Mouse (Mus musculus) left cerebral cortex, postnatal 36 days (tissue): Measurements from ENCODE around the gene Gadl1. TPM values are rescaled to one million over a fixed set of nuclear protein-coding genes. Genes with fewer than 3 reads are reported as not detected.

Source experiments
- DNase-seq, 2 experiments: peaks; one replicate each; pipeline ENCODE4 v3.0.0; 2021 to 2022; ENCODE audit warnings: low spot score in 2 of 2, mixed read lengths in 1 of 2
- intact Hi-C: fragments of 180-260 bp; cut with DNase I; formaldehyde crosslinking; loops from one replicate; pipeline ENCODE4 v1.15.1; 2025
- total RNA-seq, 2 experiments: library from RNA; stranded (reverse); gene quantifications; 2 replicates each; pipeline ENCODE4 v1.2.3; 2021

Gadl1 gene
- total RNA-seq, 2 experiments from 2014 or later, result 0.57 to 0.63 TPM

GRCm38 (mm10) chr9:115933243-115933964, 24.1 kb downstream of the Gadl1 start:
- peak in 1 of 2 experiments; percentile 9 for DNase-seq
- intact Hi-C loops, result no loop called here

GRCm38 (mm10) chr9:115934288-115934687, 25.0 kb downstream of the Gadl1 start:
- intact Hi-C loops, result no loop called here
- DNase-seq, result no peak

- intact Hi-C loops, result no loop called here
These were observed 27.1 kb downstream of the Gadl1 start for GRCm38 (mm10) chr9:115936350-115936749.

DNA sequence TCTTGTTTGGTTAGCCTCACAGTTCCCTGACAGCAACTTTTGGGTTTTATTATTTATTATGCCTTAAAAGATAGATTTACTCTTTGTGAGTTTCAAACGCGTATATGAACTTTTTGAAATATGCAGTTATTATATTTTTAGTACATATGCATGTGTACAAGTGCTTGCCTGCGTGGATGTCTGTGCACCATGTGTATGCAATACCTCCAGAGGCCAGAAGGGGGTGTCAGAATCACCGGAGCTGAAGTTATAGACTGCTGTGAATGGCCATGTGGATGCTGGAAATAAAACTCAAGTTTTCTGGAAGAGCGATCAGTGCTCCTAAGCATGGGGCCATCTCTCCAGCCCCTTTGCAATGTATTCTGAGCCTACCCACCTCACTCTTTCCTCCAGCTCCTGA, 28.7 kb downstream of the Gadl1 start:
- DNase-seq, result no peak
- intact Hi-C loops, result no loop called here

More at GRCm38 (mm10) chr9:115936350-115936749, 27.1 kb downstream of the Gadl1 start:
- no peak for DNase-seq

- peak; percentile 70 to 76 for DNase-seq
- intact Hi-C loops, result loop anchor here (1.0 kb wide), 1 partner anchor 27 kb away; no protein-coding TSS in a partner anchor
These were observed 30.2 kb downstream of the Gadl1 start for GRCm38 (mm10) chr9:115939420-115939819.

- intact Hi-C loops, result no loop called here
These were observed 31.9 kb downstream of the Gadl1 start for GRCm38 (mm10) chr9:115941171-115941570.

DNA sequence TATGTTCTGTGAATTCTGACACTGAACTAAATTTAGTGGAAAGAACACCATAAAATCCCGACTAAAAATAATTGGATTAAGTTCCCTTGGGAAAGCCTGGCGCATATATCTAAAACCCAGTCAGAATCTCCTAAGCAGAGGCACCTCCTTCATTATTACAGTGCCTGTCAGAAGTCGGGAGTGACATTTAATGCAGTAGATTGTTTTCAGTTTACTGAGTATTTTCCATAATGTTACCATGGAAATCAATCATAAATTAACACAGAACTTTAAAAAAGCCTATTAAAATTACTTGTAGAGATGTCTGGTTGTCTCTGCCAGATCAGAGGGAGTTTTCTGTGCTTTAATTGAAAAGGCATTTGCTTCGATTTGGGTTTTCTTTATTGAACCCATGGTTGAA, 33.2 kb downstream of the Gadl1 start:
- DNase-seq, result no peak
- intact Hi-C loops, result no loop called here

More at GRCm38 (mm10) chr9:115941171-115941570, 31.9 kb downstream of the Gadl1 start:
- DNase-seq, result no peak

GRCm38 (mm10) chr9:115942989-115943388, 33.7 kb downstream of the Gadl1 start:
- peak; percentile 46 to 60 for DNase-seq
- intact Hi-C loops, result no loop called here

DNA sequence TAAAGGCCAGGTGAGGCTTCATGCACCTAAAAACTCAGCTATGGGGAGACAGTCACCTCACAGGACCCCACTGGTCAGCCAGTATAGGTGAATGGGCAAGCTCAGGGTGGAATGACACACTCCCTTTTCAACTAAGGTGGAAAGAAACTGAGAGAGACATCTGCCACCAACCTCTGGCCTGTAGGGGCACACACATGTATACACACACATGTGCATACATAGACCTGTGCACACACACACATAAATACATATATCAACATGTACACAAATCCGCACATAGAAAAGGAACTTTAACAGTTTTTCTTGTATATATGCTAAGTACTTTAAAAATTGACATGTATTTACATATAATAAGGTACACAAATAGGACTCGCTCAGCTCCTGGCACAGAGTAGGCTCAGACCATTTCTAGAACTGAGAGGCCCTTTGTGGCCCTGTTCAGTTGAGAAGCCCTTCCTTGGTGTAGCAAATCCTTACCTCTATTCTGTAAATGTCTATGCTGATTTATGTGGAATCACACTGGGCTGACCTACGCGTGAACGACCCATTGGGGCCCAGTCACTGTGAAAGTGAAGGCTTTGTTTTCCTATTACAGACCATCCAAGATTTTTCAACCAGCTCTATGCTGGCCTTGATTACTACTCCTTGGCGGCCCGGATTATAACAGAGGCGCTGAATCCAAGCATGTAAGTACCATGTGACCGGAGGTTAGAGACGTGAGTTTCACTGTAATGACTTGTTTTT, 34.5 kb downstream of the Gadl1 start:
- no peak for DNase-seq
- intact Hi-C loops, result no loop called here

GRCm38 (mm10) chr9:115965056-115965455, 55.8 kb downstream of the Gadl1 start:
- no peak for DNase-seq
- intact Hi-C loops, result no loop called here

DNA sequence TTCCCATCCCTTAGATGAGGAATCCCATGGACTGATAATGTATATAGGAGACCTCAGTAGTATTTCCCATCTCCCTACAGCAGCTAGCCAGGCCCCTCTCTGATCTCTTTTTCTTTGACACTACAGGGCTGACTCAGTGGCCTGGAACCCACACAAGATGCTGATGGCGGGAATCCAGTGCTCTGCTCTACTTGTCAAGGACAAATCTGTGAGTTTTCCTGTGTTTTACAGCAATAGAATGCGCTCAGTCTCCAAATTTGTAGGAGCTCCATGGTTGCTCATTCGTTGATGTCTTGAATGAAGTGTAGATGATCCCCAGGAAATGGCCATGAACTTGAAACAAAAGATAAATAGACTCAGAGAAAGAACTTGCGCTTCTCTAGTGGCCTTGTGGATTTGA, 56.9 kb downstream of the Gadl1 start:
- intact Hi-C loops, result loop anchor here (1.0 kb wide), 1 partner anchor 27 kb away; no protein-coding TSS in a partner anchor
- no peak for DNase-seq

- DNase-seq, result peak; percentile 58 to 72
- intact Hi-C loops, result loop anchor here (1.0 kb wide), 1 partner anchor 27 kb away; no protein-coding TSS in a partner anchor
These were observed 57.5 kb downstream of the Gadl1 start for GRCm38 (mm10) chr9:115966746-115967145.

GRCm38 (mm10) chr9:115967638-115968037, 58.4 kb downstream of the Gadl1 start:
- DNase-seq, result no peak
- intact Hi-C loops, result no loop called here

GRCm38 (mm10) chr9:115976901-115977300, 67.6 kb downstream of the Gadl1 start:
- intact Hi-C loops, result no loop called here
- no peak for DNase-seq

DNA sequence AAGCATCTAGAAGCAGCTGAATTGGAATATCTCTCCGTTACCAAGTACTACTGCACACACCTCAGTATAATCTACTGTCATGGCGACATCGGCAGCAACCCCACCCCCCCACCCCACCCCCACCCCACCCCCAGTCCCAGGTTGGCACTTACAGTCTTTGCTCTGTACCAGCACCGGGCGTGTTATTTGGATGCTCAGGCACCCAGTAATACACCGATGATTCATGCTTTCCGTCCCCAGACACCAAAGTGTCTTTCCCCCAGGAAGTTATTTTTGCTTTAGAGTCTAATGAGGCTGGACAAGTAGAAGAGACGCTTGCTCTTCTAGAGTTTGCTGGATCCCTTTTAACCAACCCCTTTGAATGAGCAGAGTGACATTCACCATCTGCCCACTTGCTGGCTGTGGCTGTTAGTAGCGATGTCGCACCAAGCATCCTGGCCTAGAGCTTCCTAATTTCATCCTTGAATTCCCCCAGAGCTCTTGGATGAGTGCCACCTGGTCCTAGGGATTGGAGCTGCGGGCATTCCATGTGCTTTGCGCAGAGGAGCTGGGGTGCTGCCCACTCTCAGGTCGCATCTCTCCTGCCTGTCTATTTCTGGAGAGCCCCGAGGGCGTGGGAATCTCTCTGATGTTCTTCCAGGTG, 68.5 kb downstream of the Gadl1 start:
- intact Hi-C loops, result no loop called here

GRCm38 (mm10) chr9:115978478-115978877, 69.2 kb downstream of the Gadl1 start:
- intact Hi-C loops, result no loop called here
- peak; percentile 16 to 20 for DNase-seq

More for the DNA sequence above, 68.5 kb downstream of the Gadl1 start:
- peak; percentile 73 to 75 for DNase-seq

- intact Hi-C loops, result no loop called here
- no peak for DNase-seq
These were observed 81.4 kb downstream of the Gadl1 start for GRCm38 (mm10) chr9:115990661-115991060.

DNA sequence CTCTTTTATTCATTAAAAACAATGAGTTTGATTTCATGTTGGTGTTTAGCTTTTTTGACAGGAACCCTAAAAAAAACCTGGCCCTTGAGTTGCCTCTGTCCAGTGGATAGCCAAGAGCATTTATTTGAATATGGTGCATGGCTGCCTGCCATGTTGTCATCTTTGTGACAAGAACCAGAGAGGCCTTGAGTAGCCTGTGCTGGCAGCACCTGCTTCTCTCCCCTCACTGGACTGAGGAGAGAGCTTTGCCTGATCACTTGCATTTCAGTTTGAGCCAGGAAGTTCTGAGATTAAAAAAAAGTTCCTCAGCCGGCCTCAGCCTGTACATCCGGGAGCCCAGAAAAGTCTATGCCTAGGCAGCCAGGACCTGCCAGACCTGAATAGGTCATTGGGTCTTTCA, 85.5 kb downstream of the Gadl1 start:
- DNase-seq, result no peak
- intact Hi-C loops, result no loop called here

DNA sequence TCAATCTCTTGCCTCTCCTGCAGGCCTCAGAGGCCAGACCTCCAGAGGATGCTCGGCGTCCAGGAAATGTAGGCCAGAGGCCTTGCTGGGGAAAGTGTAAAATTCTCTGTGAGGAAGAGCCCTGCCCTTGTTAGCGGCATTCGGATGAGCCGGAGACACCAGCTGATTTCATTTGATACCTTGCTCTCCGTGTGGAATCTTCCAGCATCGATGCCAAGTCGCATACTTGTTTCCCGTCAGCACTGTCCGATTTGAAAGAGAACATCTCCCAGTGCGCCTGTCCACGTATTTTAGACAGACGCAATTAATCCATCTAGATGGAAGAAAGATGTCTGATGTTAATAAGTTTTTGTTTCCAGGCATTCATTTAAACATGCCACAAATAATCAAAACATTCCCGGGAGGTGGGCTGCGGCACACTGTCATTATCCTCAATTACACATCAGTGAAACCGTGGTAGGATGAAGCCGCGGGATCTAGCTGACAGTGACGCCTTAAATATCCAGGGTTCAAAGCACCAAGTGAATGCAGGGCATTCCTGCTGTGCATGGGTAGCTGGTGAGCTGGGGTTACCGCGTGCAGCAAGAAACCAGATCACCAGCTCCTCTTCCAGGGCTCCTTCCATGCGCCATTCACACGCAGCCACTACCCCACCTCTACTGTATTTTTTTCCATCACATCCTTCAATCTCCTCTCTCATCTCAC, 86.8 kb downstream of the Gadl1 start:
- intact Hi-C loops, result no loop called here
- no peak for DNase-seq

- DNase-seq, result no peak
- intact Hi-C loops, result no loop called here
These were observed 89.1 kb downstream of the Gadl1 start for GRCm38 (mm10) chr9:115998383-115998782.
